Mouse (Mus musculus): ENCODE data around the gene Mrtfa.

- TF ChIP-seq CTCF (IDR thresholded peaks at IDR 0.05; ENCODE audit: low read depth, low read length) (no peak), EP300 (IDR thresholded peaks at IDR 0.05; ENCODE audit: insufficient read depth, low read depth, low read length) (no peak), POLR2A (IDR thresholded peaks at IDR 0.05; ENCODE audit: insufficient read depth, low read length) (no peak)
Measured at GRCm38 (mm10) chr15:81047497-81047896, 143.1 kb downstream of the Mrtfa start.

Measured in ES-Bruce4 (cell line).